Mouse (Mus musculus): Measurements from ENCODE around the gene Homer2.

Homer2 gene

GRCm38 (mm10) chr7:81697954-81698353, 9.4 kb downstream of the Homer2 start:
- no peak for DNase-seq

DNA sequence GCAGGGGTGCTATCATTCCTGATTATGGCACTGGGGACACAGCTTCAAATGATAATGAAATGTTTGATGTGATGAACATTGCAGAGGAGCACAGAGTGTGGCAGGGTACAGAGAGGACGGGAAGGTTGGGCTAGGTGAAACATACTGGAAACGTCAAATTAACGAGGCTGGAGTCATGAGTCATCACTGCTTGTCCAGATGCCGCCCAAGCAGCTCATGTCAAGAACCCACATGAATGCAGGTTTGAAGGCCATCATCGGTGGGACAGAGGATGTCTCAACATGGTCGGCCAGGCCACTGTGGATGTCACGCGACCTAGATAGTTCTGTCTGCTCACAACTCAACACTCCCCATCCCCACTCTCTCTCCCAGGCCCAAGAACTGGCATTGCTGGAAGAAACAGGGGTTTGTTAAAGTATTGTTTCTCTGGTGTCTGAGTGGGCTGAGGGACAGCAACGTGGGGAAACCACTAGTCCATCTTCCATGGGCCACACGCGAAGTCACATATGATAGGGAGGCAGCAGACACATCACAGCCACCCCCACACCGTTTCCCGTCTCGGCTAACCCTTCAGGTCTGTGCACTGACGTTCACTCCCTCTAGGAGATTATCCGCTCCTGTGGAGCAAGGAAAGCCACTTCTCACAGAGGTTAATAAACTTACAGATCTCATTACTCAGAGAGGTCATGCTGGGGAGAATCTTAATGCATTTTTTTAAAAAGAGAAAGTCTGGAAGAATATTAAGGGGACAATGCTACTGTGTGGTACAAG, 11.4 kb downstream of the Homer2 start:
- DNase-seq: no peak

DNA sequence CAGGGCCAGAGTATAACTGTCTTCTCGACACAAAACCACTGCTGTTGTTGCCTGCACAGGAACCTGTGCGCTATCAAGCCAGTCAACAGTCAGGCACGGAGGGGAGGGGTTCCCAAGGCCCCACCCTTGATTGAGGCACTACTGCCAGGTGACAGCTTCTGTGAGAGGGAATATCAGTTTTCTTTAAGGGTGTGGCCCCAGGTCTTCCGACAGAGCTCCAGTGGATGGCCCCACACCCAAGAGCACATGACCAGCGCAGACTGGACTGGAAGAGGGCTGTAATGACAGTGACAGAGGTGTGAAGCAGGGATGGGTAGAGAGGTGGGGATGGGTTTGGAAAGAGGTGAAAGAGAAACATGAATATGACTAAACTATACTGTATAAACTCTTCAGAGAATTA, 16.3 kb downstream of the Homer2 start:
- no peak for DNase-seq

DNA sequence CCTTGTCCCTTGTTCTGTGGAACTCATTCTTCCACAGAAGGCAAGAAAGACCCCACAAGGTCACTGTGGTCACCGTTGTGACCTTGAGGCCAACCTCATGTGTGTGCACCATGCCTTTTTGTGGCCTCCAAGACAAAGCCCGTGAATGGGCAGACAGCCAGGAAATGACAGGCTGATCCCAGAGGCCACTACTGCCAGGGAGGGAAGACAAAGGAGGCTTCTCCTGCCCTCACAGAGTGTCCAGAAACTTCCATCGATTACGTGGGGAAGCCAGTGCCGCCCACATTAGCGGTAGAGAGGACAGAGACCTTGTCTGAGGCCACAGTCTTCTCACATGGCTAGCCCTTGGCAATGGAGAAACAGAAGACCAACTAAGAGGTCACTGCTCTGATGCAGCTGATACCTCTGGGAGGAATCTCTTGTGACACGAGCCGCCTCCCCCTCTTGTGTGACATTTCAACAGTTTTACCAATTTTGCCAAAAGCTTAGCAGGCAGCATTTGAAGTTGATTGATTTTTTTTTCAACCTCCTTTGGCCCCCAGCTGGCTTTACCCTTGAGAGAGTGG, 18.1 kb downstream of the Homer2 start:
- no peak for DNase-seq

DNA sequence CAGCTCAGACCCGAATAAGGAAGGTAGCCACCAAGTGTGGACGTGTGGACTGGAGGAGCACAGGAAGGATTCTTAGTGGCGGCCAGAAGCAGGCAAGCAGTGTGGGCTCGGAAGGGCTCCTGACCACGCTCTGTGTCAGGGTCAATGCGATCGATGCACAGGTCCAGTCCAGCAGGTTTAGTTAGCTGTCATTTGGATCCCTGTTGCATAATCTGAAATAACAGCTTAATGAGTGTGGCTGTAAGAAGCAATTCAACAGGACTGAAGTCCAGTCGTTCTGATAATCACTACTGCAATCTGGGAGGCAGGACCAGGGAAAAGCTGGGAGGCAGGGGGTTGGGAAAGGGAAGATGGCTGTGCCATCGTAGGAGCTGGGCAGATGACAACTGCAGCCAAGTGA, 18.9 kb downstream of the Homer2 start:
- no peak for DNase-seq

DNA sequence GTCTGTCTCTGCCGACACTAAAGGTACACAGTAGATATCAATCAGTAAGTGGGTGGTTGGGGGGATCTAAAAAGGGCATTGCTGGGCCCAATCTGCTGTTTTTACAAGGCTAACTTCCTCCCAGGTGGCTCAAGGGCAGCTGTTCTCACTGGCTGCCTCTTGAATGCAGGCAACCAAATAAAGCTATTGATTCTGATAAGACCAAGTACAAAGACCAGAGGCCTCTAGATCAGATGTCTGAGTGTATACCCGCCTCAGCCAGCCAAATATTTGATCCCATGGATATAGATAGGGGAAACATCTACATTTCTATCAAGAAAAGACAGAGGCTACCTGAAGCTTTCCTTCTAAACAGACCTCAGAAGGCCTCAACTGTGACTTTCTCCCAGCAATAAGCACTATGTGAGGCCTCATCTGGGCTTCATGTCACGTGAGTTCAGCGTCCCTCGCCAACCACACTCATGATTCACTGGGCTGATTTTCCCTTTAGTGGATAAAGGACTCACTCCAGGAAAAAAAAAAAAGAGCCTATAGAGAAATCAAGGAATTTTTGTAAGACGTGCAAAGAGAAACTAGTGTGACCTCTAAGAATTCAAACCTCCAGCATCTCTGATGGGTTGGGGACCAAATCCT, 19.5 kb downstream of the Homer2 start:
- no peak for DNase-seq

DNA sequence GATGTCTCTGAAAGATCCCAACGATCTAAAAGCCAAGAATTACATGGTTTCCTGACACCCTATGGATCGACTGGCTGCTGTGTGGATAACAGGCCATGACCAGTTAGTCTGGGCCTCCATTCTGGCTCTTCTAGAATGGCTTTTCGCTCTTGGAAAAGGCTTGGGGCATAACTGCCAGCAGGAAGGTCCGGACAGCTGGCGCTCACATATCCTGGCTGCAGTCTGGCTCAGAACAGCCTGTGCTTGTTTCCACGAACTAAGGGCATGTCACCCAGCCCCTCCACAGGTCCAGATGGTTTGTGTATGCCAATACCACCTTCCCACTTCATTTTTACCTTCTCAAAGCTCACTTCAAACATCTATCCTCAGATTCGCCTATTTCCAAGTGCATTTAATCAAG, 22.0 kb downstream of the Homer2 start:
- no peak for DNase-seq

- no peak for DNase-seq
These were observed 23.4 kb downstream of the Homer2 start for GRCm38 (mm10) chr7:81683779-81684422.

GRCm38 (mm10) chr7:81681386-81681785, 25.9 kb downstream of the Homer2 start:
- no peak for DNase-seq

- DNase-seq: peak; percentile 10
These were observed 33.8 kb downstream of the Homer2 start for GRCm38 (mm10) chr7:81673359-81674013.

- DNase-seq: no peak
These were observed 34.5 kb downstream of the Homer2 start for GRCm38 (mm10) chr7:81672735-81673291.

DNA sequence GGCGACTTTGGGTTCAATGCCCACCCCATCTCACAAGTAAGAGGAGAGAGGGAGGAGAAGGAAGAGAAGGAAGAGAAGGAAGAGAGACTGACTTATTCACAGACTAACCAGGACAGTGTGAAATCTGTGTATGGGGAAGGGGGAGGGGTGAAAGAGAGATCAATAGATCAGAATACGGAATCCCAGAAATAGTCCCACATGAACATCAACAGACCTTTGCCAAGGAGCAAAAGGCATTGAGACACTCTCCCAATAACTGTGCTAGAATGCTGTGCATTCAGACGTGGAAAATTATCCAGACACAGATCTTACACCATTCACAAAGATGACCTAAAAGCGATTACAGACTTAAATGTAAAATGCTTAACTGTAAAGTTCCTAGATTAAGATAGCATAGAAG, 40.2 kb downstream of the Homer2 start:
- DNase-seq: no peak

GRCm38 (mm10) chr7:81666585-81666984, 40.7 kb downstream of the Homer2 start:
- DNase-seq: no peak

DNA sequence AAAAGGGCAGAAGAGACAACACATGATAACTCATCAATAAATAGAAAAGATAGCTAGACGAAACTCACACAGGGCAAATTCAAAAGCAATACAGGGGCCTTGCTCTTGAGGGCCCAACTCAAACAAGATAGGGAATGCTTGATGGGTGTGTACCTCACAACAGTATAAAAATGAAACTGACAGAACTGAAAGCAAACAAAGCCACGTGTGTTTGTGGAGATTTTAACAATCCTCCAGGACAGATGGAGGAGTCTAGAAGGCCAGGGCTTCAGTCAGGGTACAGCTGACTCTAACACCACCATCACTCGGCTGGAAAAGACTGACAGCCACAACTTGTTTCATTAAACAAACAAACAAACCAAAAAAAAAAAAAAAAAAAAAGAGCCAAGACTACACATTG, 44.3 kb downstream of the Homer2 start:
- DNase-seq: no peak

DNA sequence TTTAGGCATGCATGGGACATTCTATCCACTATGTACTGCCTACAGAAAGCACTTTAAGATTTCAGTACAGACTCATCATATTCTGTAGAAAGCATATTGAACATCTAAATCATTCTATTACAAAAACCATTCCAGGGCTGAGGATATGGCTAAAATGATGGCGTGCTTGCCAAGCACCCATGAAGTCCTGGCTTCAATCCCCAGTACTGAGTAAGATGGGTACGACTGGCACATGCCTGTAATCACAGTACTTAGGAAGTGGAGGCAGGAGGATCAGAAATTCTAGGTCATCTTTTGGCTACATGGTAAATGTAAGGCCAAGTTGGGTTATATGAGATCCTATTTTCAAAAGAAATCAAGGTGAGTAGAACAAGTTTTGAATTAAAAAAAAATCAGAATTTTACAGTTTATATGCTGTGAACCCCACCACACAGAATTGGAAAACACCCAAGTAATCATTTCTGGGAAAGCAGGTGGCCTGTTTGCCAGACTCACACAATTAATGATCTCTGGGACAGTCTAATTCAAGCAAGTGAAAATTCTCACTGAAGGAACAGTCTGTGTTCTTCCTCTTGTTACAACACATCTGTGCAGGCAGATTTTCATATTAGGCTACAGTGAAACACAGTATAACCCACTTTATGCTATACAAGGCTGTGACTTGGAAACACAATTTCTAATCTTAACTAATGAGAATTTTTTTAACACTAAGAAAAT, 49.5 kb downstream of the Homer2 start:
- no peak for DNase-seq

DNA sequence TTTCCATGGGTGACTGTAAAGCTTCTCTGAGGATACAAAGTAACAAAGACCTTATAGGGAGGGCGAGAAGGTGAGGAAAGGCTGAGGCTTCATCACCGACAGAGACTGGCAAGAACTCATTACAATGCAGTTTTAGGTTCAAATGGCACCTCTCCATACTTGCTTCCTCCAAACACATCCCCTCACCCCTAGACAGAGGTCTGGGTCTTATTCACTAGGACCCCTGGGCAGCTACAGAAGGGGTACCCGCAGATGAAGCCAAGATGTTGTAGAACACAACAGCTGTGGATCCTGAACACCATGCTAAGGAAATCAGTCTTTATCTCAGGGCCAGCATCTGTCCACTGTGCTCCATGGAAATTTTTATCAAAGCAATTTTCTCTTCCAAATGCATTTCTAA, 50.3 kb downstream of the Homer2 start:
- DNase-seq: no peak

DNA sequence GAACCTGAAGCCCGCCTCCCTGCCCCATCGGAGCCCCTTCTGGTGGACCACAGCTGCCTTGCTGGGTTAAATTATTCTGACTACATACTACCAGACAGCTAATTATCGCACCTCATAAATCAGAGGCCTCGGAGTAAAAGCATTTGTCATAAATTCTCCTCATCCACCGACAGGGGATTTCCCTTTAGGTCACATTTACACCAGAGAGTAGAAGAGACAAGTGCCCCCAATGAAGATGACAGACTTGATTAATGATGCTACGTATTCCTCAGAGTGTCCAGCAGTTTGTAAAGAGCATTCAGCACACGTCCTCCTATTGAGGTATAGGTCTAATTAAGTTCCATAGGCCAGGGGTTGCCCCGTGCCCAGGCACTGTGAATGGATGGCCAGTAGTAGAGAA, 50.7 kb downstream of the Homer2 start:
- no peak for DNase-seq

DNA sequence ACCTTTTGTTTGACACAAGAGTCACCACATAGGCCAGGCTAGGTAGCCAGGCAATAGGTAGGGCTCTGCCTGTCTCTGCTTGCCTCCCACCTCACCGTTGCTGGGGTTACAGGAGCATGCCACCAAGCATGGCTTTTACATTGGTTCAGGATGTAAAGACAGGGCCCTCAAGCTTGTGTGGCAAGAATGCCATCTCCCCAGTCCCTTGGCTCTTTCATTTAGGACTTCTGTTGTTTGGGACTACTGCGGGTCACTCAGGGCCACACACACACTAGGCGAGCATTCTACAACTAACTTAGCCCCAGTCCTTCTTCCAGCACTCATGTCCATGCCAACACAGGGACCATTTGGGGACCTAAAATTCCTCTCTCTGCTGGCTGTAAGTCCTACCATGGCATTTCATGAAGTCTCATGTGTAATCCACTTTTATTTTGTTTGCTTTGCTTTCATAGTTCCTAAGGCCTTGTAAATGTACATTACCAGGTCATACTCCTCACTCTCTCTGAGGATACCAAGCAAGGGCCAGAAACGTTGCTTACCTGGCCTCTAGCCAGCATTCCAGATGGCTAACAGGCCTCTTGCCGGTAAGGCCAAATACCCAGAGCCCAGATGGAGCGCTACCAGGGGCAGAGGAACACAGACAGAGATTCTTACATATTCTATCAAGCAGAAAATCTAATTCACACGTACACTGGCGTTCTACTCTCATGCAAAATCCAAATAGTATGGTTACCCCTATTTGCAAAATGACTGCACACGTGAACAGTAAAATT, 52.2 kb downstream of the Homer2 start:
- peak; percentile 3 for DNase-seq

- no peak for DNase-seq
These were observed 53.3 kb downstream of the Homer2 start for GRCm38 (mm10) chr7:81653988-81654387.

DNA sequence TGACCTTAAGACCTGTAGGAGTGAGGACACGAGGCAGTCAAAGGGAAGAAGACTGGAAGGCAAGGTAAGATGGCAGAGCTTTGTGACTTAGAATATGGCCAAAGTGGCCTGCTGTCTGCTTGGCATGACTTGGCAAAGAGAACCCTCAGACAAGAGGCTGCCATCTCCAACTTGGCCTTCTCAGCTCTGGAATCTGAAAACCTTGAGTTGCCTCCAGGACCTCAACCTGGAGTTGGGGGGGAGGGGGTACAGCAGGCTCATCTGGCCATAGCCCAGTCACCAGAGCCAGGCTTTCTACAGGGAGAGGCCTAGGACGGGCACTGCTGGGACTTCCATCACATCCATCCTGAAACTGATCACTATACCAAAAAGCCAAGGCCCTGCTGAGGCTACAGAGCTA, 55.0 kb downstream of the Homer2 start:
- no peak for DNase-seq

- no peak for DNase-seq
These were observed 56.0 kb downstream of the Homer2 start for GRCm38 (mm10) chr7:81651284-81651683.

- DNase-seq: no peak
These were observed 58.1 kb downstream of the Homer2 start for GRCm38 (mm10) chr7:81649270-81649669.
